Mouse (Mus musculus): Measurements from ENCODE around the gene Baiap2. TPM values are rescaled to one million over a fixed set of nuclear protein-coding genes. Genes with fewer than 3 reads are reported as not detected.

The Baiap2 gene
- total and polyA plus RNA-seq, 2 experiments from 2014 or later: 31.1 to 42.3 TPM

- Histone ChIP-seq H3K9ac (no peak overlapping the region), H3K4me2 (ENCODE audit: low read depth) (peak overlapping the region; percentile 34; the same call in 1 of the 2 replicates), H3K4me3 (ENCODE audit: low read depth, low read length) (no peak overlapping the region), H3K27ac (ENCODE audit: low read depth, low read length) (peak overlapping the region; percentile 80), H3K27me3 (ENCODE audit: insufficient read depth, low read length) (no peaks in the 10 kb centered on the region), H3K9me3 (ENCODE audit: low read length) (no peaks in the 10 kb centered on the region), H3K4me1 (ENCODE audit: insufficient read depth) (peaks cover 64% of the 10 kb centered on the region), H3K36me3 (ENCODE audit: insufficient read depth) (no peaks in the 10 kb centered on the region; the same call in 1 of the 2 replicates)
- no peak for ATAC-seq
- TF ChIP-seq CTCF (IDR thresholded peaks at IDR 0.05; ENCODE audit: low read depth): no peak
- WGBS: 60% methylated on average over 19 of the region's 19 CpGs
- no peak for DNase-seq
Observed at GRCm38 (mm10) chr11:119937772-119938502, 4.6 kb upstream of the Baiap2 start.

GRCm38 (mm10) chr11:119939073-119939710, 3.4 kb upstream of the Baiap2 start:
- Histone ChIP-seq H3K9ac (no peak overlapping the region), H3K27ac (ENCODE audit: low read depth, low read length) (peak overlapping the region; percentile 81), H3K4me2 (ENCODE audit: low read depth) (peak overlapping the region; percentile 92), H3K36me3 (ENCODE audit: insufficient read depth) (no peaks in the 10 kb centered on the region; the same call in 1 of the 2 replicates), H3K9me3 (ENCODE audit: low read length) (no peaks in the 10 kb centered on the region), H3K4me1 (ENCODE audit: insufficient read depth) (peaks cover 64% of the 10 kb centered on the region), H3K4me3 (ENCODE audit: low read depth, low read length) (no peak overlapping the region), H3K27me3 (ENCODE audit: insufficient read depth, low read length) (no peaks in the 10 kb centered on the region)
- TF ChIP-seq CTCF (IDR thresholded peaks at IDR 0.05; ENCODE audit: low read depth): no peak
- DNase-seq: no peak
- no peak for ATAC-seq
- 60% methylated on average over 8 of the region's 8 CpGs for WGBS

- H3K9me3 ChIP-seq (ENCODE audit: low read length): no peaks in the 10 kb centered on the region
- ATAC-seq: no peak
- H3K4me1 ChIP-seq (ENCODE audit: insufficient read depth): peaks cover 64% of the 10 kb centered on the region
- H3K27ac ChIP-seq (ENCODE audit: low read depth, low read length): peak overlapping the region; percentile 81
- H3K9ac ChIP-seq: no peak overlapping the region; the same call in 1 of the 2 replicates
- 65% methylated on average over 4 of the region's 4 CpGs for WGBS
- DNase-seq: no peak
- peak overlapping the region; percentile 92 for H3K4me2 ChIP-seq (ENCODE audit: low read depth)
- H3K4me3 ChIP-seq (ENCODE audit: low read depth, low read length): 0 out of 2 replicates have a peak overlapping the region, but pooled peaks have one; percentile 12
- TF ChIP-seq CTCF (IDR thresholded peaks at IDR 0.05; ENCODE audit: low read depth): no peak
- H3K27me3 ChIP-seq (ENCODE audit: insufficient read depth, low read length): no peaks in the 10 kb centered on the region
- H3K36me3 ChIP-seq (ENCODE audit: insufficient read depth): no peaks in the 10 kb centered on the region; the same call in 1 of the 2 replicates
Observed at GRCm38 (mm10) chr11:119939711-119940106, 2.9 kb upstream of the Baiap2 start.

- H3K27me3 ChIP-seq (ENCODE audit: insufficient read depth, low read length): no peaks in the 10 kb centered on the region
- peaks cover 68% of the 10 kb centered on the region for H3K4me1 ChIP-seq (ENCODE audit: insufficient read depth)
- WGBS: 49% methylated on average over 11 of the region's 11 CpGs
- no peaks in the 10 kb centered on the region; the same call in 1 of the 2 replicates for H3K36me3 ChIP-seq (ENCODE audit: insufficient read depth)
- no peak for ATAC-seq
- TF ChIP-seq CTCF (IDR thresholded peaks at IDR 0.05; ENCODE audit: low read depth): no peak
- H3K9me3 ChIP-seq (ENCODE audit: low read length): no peaks in the 10 kb centered on the region
- peak overlapping the region; percentile 92 for H3K4me2 ChIP-seq (ENCODE audit: low read depth)
- H3K27ac ChIP-seq (ENCODE audit: low read depth, low read length): peak overlapping the region; percentile 81
- peak overlapping the region; percentile 12; the same call in 1 of the 2 replicates for H3K4me3 ChIP-seq (ENCODE audit: low read depth, low read length)
- peak; percentile 85 for DNase-seq
- H3K9ac ChIP-seq: peak overlapping the region; percentile 40
Observed at GRCm38 (mm10) chr11:119940142-119940541, 2.4 kb upstream of the Baiap2 start.

GRCm38 (mm10) chr11:119941794-119942193, 769 bp upstream of the Baiap2 start:
- H3K4me1 ChIP-seq (ENCODE audit: insufficient read depth): peaks cover 55% of the 10 kb centered on the region
- DNase-seq: peak; percentile 39
- 4% methylated on average over 8 of the region's 8 CpGs for WGBS

GRCm38 (mm10) chr11:119942201-119942726, 299 bp upstream of the Baiap2 start:
- Histone ChIP-seq H3K4me1 (ENCODE audit: insufficient read depth) (peaks cover 52% of the 10 kb centered on the region), H3K27ac (ENCODE audit: low read depth, low read length) (peak overlapping the region; percentile 89), H3K4me3 (ENCODE audit: low read depth, low read length) (peak overlapping the region; percentile 60), H3K9me3 (ENCODE audit: low read length) (no peaks in the 10 kb centered on the region), H3K9ac (peak overlapping the region; percentile 65), H3K36me3 (ENCODE audit: insufficient read depth) (no peaks in the 10 kb centered on the region; the same call in 1 of the 2 replicates), H3K27me3 (ENCODE audit: insufficient read depth, low read length) (no peaks in the 10 kb centered on the region), H3K4me2 (ENCODE audit: low read depth) (peak overlapping the region; percentile 92)
- DNase-seq (no peak), ATAC-seq (peak; percentile 34)
- no peak for TF ChIP-seq CTCF (IDR thresholded peaks at IDR 0.05; ENCODE audit: low read depth)
- WGBS: under 1% methylated on average over 35 of the region's 43 CpGs

More at GRCm38 (mm10) chr11:119941794-119942193, 769 bp upstream of the Baiap2 start:
- H3K36me3 ChIP-seq (ENCODE audit: insufficient read depth): no peaks in the 10 kb centered on the region; the same call in 1 of the 2 replicates
- TF ChIP-seq CTCF (IDR thresholded peaks at IDR 0.05; ENCODE audit: low read depth): no peak
- H3K4me3 ChIP-seq (ENCODE audit: low read depth, low read length): peak overlapping the region; percentile 60
- peak overlapping the region; percentile 65 for H3K9ac ChIP-seq
- H3K27me3 ChIP-seq (ENCODE audit: insufficient read depth, low read length): no peaks in the 10 kb centered on the region
- ATAC-seq: no peak
- no peaks in the 10 kb centered on the region for H3K9me3 ChIP-seq (ENCODE audit: low read length)
- peak overlapping the region; percentile 89 for H3K27ac ChIP-seq (ENCODE audit: low read depth, low read length)
- peak overlapping the region; percentile 92 for H3K4me2 ChIP-seq (ENCODE audit: low read depth)
